Mouse (Mus musculus): ENCODE data around the gene Ggta1.

GRCm38 (mm10) chr2:35474916-35475315, 11.9 kb upstream of the Ggta1 start:
- TF ChIP-seq POLR2A (IDR thresholded peaks at IDR 0.05; ENCODE audit: insufficient read depth, low read depth, low read length) = no peak
- no peak for TF ChIP-seq CTCF (IDR thresholded peaks at IDR 0.05)
- no peak for TF ChIP-seq EP300 (IDR thresholded peaks at IDR 0.05; ENCODE audit: insufficient read depth, low read depth, low read length)
